Mouse (Mus musculus): ENCODE measurements around the gene Peli2. TPM values are rescaled to one million over a fixed set of nuclear protein-coding genes. Genes with fewer than 3 reads are reported as not detected.
A peak's percentile ranks its signal among the peaks of the same experiment; 100 is the strongest.
"Not testable (repeated sequence)": the region's sequence is repeated elsewhere in the genome, so short reads cannot be mapped to it uniquely, and the experiment has no call there.

Gene Peli2
- 9.6 and 11.7 TPM in 2 replicates for polyA plus RNA-seq (2015; fragmentation: Nextera tagmentation; extraction: Ambion mirVana)

DNA sequence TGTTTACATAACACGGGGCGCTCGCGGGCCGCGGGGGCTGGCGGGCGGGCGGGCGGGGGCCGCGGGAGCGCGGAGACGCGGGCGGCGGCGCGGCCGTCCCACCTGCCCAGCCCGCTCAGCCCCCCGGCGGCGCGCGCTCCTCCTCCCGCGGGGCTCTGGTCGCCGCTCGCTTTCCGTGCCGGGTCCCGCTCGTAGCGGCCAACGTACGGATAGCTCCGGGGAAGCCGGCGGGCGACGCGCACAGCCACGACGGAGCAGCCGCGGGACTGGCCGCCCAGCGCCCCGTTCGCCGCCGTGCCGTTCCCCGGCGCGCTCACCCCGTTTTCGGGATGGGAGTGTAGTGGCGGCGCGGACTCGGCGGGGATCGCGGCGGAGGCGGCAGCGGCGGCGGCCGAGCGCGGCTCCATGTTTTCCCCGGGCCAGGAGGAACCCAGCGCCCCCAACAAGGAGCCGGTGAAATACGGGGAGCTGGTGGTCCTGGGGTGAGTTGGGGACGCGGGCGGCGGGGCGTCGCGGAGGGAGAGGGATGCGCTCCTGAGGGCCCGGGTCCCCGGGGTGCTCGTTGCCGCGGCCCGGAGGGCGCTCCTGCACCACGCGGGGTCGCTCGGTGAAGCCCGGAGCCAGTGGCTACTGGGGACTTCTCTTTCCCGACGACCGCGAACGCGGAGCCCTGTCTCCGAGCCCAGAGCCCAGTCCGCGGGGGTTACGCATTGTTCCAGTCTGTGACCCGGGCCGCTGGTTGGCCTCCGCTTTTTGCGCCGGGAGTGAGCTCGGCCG lies at the start of gene Peli2:
Peli2 (plus strand) TSS at position 72 of the 777 bp plus-strand sequence.
- H3K9me3 ChIP-seq (ENCODE audit: low read length) = no peaks in the 10 kb centered on the region
- peak; percentile 19 for TF ChIP-seq CTCF (IDR thresholded peaks at IDR 0.05)
- TF ChIP-seq EP300 (IDR thresholded peaks at IDR 0.05) = no peak

DNA sequence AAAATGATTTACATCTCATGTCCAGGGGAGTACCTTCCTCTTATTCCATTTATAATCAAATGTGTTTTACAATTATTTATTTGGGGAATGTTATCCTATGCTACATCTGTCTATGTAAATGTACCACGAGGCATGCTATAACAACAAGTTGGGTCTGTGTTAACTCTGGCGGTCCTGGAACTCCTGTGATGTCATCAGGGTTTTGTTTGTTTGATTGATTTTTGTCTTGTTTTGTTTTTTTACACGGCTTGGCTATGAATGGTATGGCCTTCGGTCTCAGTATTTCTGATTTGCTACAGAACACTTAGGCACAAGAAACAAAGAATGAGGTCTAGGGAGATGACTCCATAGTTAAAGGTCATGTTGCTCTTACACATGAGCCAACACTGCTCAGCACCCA lies 48.5 kb upstream of the Peli2 start:
- TF ChIP-seq CTCF (IDR thresholded peaks at IDR 0.05) (no peak), EP300 (IDR thresholded peaks at IDR 0.05) (no peak)
- Histone ChIP-seq H3K27me3 (replicated peaks; ENCODE audit: insufficient read depth, low read length) (no peaks in the 10 kb centered on the region), H3K4me3 (ENCODE audit: low read depth, low read length) (no peak overlapping the region), H3K4me2 (replicated peaks; ENCODE audit: low read depth, low read length) (no peak overlapping the region), H3K27ac (ENCODE audit: low read length) (no peak overlapping the region), H3K9me3 (ENCODE audit: low read length) (no peaks in the 10 kb centered on the region), H3K36me3 (ENCODE audit: insufficient read depth, low read length) (no peaks in the 10 kb centered on the region), H3K4me1 (ENCODE audit: insufficient read depth, low read depth, low read length) (no peaks in the 10 kb centered on the region), H3K9ac (replicated peaks; ENCODE audit: low read depth) (no peak overlapping the region)
- WGBS = 79% methylated on average over 4 of the region's 4 CpGs
- DNase-seq (ENCODE audit: low spot score) (no peak), ATAC-seq (no peak)

More for the DNA sequence above, at the start of gene Peli2:
- Histone ChIP-seq H3K27me3 (replicated peaks; ENCODE audit: insufficient read depth, low read length) (no peaks in the 10 kb centered on the region), H3K27ac (ENCODE audit: low read length) (peak within 1 kb of the TSS; percentile 92), H3K4me1 (ENCODE audit: insufficient read depth, low read depth, low read length) (peaks cover 19% of the 10 kb centered on the region; the same call in 1 of the 2 replicates), H3K36me3 (ENCODE audit: insufficient read depth, low read length) (no peaks in the 10 kb centered on the region), H3K4me3 (ENCODE audit: low read depth, low read length) (peak within 1 kb of the TSS; percentile 91), H3K9ac (replicated peaks; ENCODE audit: low read depth) (peak within 1 kb of the TSS; percentile 75), H3K4me2 (replicated peaks; ENCODE audit: low read depth, low read length) (peak within 1 kb of the TSS; percentile 81)
- under 1% methylated on average over 79 of the region's 117 CpGs for WGBS
- ATAC-seq (peak; percentile 86), DNase-seq (ENCODE audit: low spot score) (peak; percentile 80)

DNA sequence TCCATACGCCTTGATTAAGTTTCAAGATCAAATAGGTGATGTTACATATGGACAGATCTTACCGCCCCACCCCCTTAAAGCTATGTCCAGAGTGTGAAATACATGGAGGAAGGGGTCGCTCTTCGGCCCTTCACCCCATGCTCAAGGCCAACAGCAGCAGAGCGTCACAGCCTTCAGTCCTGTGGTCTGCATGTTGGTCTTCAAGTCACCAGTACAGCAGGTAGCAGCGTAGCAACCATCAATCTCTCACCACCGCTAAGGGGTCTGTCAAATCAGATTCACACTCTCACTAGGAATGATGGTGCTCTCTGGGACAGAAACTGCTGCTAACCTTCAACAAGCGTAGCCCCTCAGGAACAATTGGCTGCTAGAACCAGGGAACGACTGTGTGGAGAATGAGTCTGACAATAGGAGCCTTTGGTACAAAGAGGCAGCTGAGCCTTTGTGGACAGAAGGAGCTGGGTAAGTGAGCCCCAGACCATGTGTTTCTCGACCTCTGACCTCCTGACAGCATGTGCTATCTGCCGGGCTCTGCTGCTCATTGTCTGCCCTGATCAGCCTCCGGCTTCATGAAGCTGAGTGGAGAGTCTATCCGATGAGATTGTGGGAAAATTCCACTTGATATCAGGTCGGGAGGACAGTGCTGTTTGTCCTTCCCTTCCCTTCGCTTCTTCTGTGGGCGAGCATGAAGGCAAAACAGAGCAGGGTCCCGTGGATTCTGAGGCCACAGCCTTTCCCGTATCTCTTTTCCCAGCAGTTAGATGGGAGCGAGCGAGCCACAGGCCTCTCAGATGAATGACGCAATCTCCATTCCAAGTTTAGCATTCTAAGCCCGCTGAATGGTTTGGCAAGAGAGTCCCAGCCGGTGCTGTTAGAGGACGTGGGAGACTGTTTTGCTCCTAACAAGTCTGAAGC lies 47.1 kb upstream of the Peli2 start:
- no peak overlapping the region for H3K4me2 ChIP-seq (replicated peaks; ENCODE audit: low read depth, low read length)
- peak; percentile 88 for DNase-seq (ENCODE audit: low spot score)

DNA sequence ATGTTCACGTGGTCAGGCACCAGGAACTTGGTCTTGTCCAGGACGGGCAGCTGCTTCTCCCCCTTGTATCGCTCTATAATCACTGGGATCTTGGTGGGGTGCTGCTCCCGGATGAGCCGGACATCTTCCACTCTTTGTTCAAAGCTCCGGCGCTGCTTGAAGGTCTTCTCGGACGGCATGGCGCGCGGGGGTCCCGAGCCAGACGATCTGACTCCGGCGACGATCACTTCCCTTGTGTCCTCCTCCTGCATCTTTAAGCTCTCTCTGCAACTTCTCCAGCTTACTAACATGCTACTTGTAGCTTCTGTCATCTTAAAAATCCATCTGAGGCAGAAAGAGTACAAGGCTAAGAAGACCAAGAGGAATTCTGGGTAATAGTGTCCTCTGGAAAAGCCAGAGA lies 41.0 kb upstream of the Peli2 start:
- not testable (repeated sequence) for H3K9ac ChIP-seq (replicated peaks; ENCODE audit: low read depth); H3K27me3 ChIP-seq (replicated peaks; ENCODE audit: insufficient read depth, low read length); H3K9me3 ChIP-seq (ENCODE audit: low read length); H3K4me3 ChIP-seq (ENCODE audit: low read depth, low read length); H3K4me2 ChIP-seq (replicated peaks; ENCODE audit: low read depth, low read length); DNase-seq (ENCODE audit: low spot score); H3K4me1 ChIP-seq (ENCODE audit: insufficient read depth, low read depth, low read length); H3K36me3 ChIP-seq (ENCODE audit: insufficient read depth, low read length); H3K27ac ChIP-seq (ENCODE audit: low read length); ATAC-seq
- WGBS = 94% methylated on average over 17 of the region's 17 CpGs

More for the DNA sequence above, 47.1 kb upstream of the Peli2 start:
- H3K27me3 ChIP-seq (replicated peaks; ENCODE audit: insufficient read depth, low read length) = no peaks in the 10 kb centered on the region
- H3K36me3 ChIP-seq (ENCODE audit: insufficient read depth, low read length) = no peaks in the 10 kb centered on the region
- H3K4me1 ChIP-seq (ENCODE audit: insufficient read depth, low read depth, low read length) = no peaks in the 10 kb centered on the region
- no peak overlapping the region for H3K27ac ChIP-seq (ENCODE audit: low read length)
- WGBS = 38% methylated on average over 24 of the region's 24 CpGs
- TF ChIP-seq EP300 (IDR thresholded peaks at IDR 0.05) = no peak
- no peak for TF ChIP-seq CTCF (IDR thresholded peaks at IDR 0.05)
- H3K9me3 ChIP-seq (ENCODE audit: low read length) = no peaks in the 10 kb centered on the region
- ATAC-seq = peak; percentile 80
- H3K4me3 ChIP-seq (ENCODE audit: low read depth, low read length) = no peak overlapping the region
- H3K9ac ChIP-seq (replicated peaks; ENCODE audit: low read depth) = no peak overlapping the region

DNA sequence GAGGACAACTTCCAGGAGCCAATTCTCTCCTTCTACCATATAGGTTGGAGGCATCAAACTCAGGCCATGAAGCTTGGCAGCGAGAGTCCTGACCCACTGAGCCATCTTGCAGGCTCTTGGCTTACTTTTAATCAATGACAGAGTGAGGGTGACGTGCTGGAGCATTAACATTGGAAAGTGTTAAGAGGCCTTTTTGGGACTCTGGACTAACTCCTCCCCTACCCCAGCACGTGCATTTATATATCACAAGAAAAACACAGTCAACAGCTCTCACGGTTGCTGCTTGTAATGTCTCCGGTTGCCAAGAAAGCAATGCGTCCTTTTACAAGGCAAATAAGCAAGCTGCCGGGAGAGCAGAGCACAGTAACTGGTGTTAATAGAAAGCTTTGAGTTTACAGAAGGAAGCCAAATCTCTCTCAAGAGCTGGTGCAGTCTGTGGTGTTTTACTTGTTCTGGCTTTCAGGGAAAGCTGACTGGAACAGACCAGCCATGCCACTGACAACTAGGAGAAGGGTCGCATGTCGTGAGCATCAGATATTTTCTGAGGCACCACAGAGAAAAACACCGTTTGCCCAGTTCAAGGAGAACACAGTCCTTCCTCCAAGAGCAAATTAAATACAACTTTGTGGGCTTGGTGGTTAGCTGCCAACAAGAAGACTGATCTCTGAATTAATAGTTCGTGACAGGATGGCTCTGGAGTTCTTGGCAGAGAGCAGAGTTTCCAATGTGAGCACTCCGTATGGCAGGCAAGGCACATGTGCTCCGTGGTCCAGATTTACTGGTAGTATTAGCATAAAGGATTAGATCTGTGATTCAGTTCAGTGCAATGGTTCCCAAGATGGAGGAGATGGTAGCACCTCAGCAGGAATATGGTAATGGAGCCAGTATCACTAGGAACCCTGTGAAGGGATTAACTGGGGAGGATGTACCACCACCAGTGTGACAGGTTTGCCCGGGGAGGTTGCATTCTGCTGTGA lies 36.5 kb upstream of the Peli2 start:
- no peak overlapping the region for H3K4me2 ChIP-seq (replicated peaks; ENCODE audit: low read depth, low read length)
- no peak overlapping the region for H3K4me3 ChIP-seq (ENCODE audit: low read depth, low read length)
- H3K27ac ChIP-seq (ENCODE audit: low read length) = peak overlapping the region; percentile 20; the same call in 1 of the 2 replicates
- H3K36me3 ChIP-seq (ENCODE audit: insufficient read depth, low read length) = no peaks in the 10 kb centered on the region
- no peaks in the 10 kb centered on the region for H3K27me3 ChIP-seq (replicated peaks; ENCODE audit: insufficient read depth, low read length)
- 19% methylated on average over 14 of the region's 14 CpGs for WGBS
- H3K9me3 ChIP-seq (ENCODE audit: low read length) = no peaks in the 10 kb centered on the region
- no peak overlapping the region for H3K9ac ChIP-seq (replicated peaks; ENCODE audit: low read depth)
- TF ChIP-seq EP300 (IDR thresholded peaks at IDR 0.05) (no peak), CTCF (IDR thresholded peaks at IDR 0.05) (no peak)
- DNase-seq (ENCODE audit: low spot score) (peak; percentile 79), ATAC-seq (peak; percentile 72)
- no peaks in the 10 kb centered on the region for H3K4me1 ChIP-seq (ENCODE audit: insufficient read depth, low read depth, low read length)
